Comparison of ENCODE assay signal across 10 mouse cellular contexts in genomic region chr4:137695900-137696299, GRCm38 (mm10). TPM values are rescaled to one million over a fixed set of nuclear protein-coding genes. Genes with fewer than 3 reads are reported as not detected.
DNase-seq lines count a peak whose midpoint lies in the region; ATAC-seq and TF ChIP-seq lines count a peak whose summit lies in the region.
"Had no signal": no experiment of that assay in that cellular context is flagged by ENCODE, and none has a peak within 500 bp of the region (broad histone marks: within the 10 kb centered on the region; RNA-seq: fewer than 3 reads in every experiment).

No protein-coding gene starts in this region.

- no peaks in the 10 kb centered on the region for H3K9me3 ChIP-seq in heart, embryonic 11.5 days (replicated peaks; ENCODE audit: control insufficient read depth, low read length)
- H3K9me3 ChIP-seq in lung, embryonic 14.5 days (ENCODE audit: low read depth, low read length) = no peaks in the 10 kb centered on the region
- no peaks in the 10 kb centered on the region for H3K9me3 ChIP-seq in embryonic facial prominence, embryonic 14.5 days (ENCODE audit: control insufficient read depth, low read length)
- H3K9me3 ChIP-seq: G1E; limb, embryonic 15.5 days had no signal

- no peak overlapping the region for H3K9ac ChIP-seq in heart, embryonic 11.5 days (ENCODE audit: low read depth, low read length)
- no peak overlapping the region for H3K9ac ChIP-seq in lung, embryonic 14.5 days
- 0 out of 2 replicates have a peak overlapping the region, but pooled peaks have one; percentile 10 for H3K9ac ChIP-seq in embryonic facial prominence, embryonic 14.5 days (ENCODE audit: low read depth, low read length)
- H3K9ac ChIP-seq: limb, embryonic 15.5 days had no signal

- no peak for TF ChIP-seq CTCF in lung, embryonic 14.5 days (IDR thresholded peaks at IDR 0.05; ENCODE audit: low read depth)

- H3K36me3 ChIP-seq in heart, embryonic 11.5 days (ENCODE audit: control insufficient read depth, insufficient read depth, low read length) = no peaks in the 10 kb centered on the region
- H3K36me3 ChIP-seq in lung, embryonic 14.5 days (ENCODE audit: insufficient read depth) = no peaks in the 10 kb centered on the region
- H3K36me3 ChIP-seq in embryonic facial prominence, embryonic 14.5 days (ENCODE audit: control insufficient read depth, insufficient read depth, low read length) = no peaks in the 10 kb centered on the region
- H3K36me3 ChIP-seq: G1E; limb, embryonic 15.5 days had no signal

- H3K27me3 ChIP-seq in heart, embryonic 11.5 days (ENCODE audit: control insufficient read depth, insufficient read depth, low read length) = peaks cover 6% of the 10 kb centered on the region; the same call in 1 of the 2 replicates
- no peaks in the 10 kb centered on the region for H3K27me3 ChIP-seq in lung, embryonic 14.5 days (ENCODE audit: insufficient read depth, low read length)
- no peaks in the 10 kb centered on the region for H3K27me3 ChIP-seq in embryonic facial prominence, embryonic 14.5 days (replicated peaks; ENCODE audit: control insufficient read depth, insufficient read depth, low read length)
- H3K27me3 ChIP-seq: limb, embryonic 15.5 days had no signal

- no peak overlapping the region for H3K4me2 ChIP-seq in heart, embryonic 11.5 days
- no peak overlapping the region for H3K4me2 ChIP-seq in lung, embryonic 14.5 days
- no peak overlapping the region for H3K4me2 ChIP-seq in embryonic facial prominence, embryonic 14.5 days (ENCODE audit: low read depth, low read length)
- H3K4me2 ChIP-seq: limb, embryonic 15.5 days had no signal

- H3K27ac ChIP-seq in heart, embryonic 11.5 days (ENCODE audit: low read depth, low read length) = no peak overlapping the region
- H3K27ac ChIP-seq in lung, embryonic 14.5 days (ENCODE audit: low read depth) = peak overlapping the region; percentile 55; the same call in 1 of the 2 replicates
- 0 out of 2 replicates have a peak overlapping the region, but pooled peaks have one; percentile 23 for H3K27ac ChIP-seq in embryonic facial prominence, embryonic 14.5 days (replicated peaks; ENCODE audit: low read depth, low read length)
- H3K27ac ChIP-seq: limb, embryonic 15.5 days had no signal

- H3K4me3 ChIP-seq in heart, embryonic 11.5 days (ENCODE audit: low read depth, low read length) = no peak overlapping the region
- no peak overlapping the region for H3K4me3 ChIP-seq in lung, embryonic 14.5 days (ENCODE audit: low read depth, low read length)
- H3K4me3 ChIP-seq in embryonic facial prominence, embryonic 14.5 days (ENCODE audit: low read depth, low read length) = no peak overlapping the region
- H3K4me3 ChIP-seq: limb, embryonic 15.5 days had no signal

- no peak for ATAC-seq in heart, embryonic 11.5 days (replicated peaks; ENCODE audit: insufficient number of reproducible peaks, low FRiP score, low TSS enrichment)
- no peak for ATAC-seq in lung, embryonic 14.5 days (ENCODE audit: insufficient read depth)
- peak; percentile 71 for ATAC-seq in embryonic facial prominence, embryonic 14.5 days (ENCODE audit: low read depth)

- WGBS in heart, embryonic 11.5 days (ENCODE audit: insufficient replicate concordance) = 21% methylated on average over 4 of the region's 4 CpGs
- 12% methylated on average over 4 of the region's 4 CpGs for WGBS in lung, embryonic 14.5 days
- 17% methylated on average over 3 of the region's 4 CpGs for WGBS in embryonic facial prominence, embryonic 14.5 days

- peaks cover 21% of the 10 kb centered on the region for H3K4me1 ChIP-seq in heart, embryonic 11.5 days (ENCODE audit: control insufficient read depth, insufficient read depth, low read length)
- 0 out of 2 replicates have a peak, but pooled peaks cover 7% of the 10 kb centered on the region for H3K4me1 ChIP-seq in lung, embryonic 14.5 days (ENCODE audit: insufficient read depth)
- H3K4me1 ChIP-seq in embryonic facial prominence, embryonic 14.5 days (ENCODE audit: control insufficient read depth, insufficient read depth, low read length) = peaks cover 20% of the 10 kb centered on the region

- peak; percentile 20 to 49 for DNase-seq in heart, postnatal 14 days
- DNase-seq in lung, embryonic 14.5 days = peak; percentile 79
- no peak for DNase-seq in lung, postnatal 4 days
- DNase-seq in embryonic facial prominence, embryonic 14.5 days (ENCODE audit: low spot score) = peak; percentile 87
- peak; percentile 37 for DNase-seq in lung, postnatal 10 days
- no peak for DNase-seq in testis, postnatal 14 days (ENCODE audit: low spot score)
- no peak for DNase-seq in embryo, embryonic 11 days

- intact Hi-C loops in heart, postnatal 14 days (cut with DNase I) = no loop called here

RNA-seq across cellular contexts. Expression of gene Rap1gap, which starts 31.4 kb away (rescaled TPM):
- total RNA-seq in heart, postnatal 14 days (2021) = 10 to 100 TPM; 13.9 to 18.3 TPM
- 3.3 and 5.1 TPM in 2 replicates for polyA plus RNA-seq in heart, embryonic 11.5 days (2014; fragmentation: Nextera tagmentation; extraction: Ambion mirVana)
- 7.0 and 8.4 TPM in 2 replicates for polyA plus RNA-seq in lung, embryonic 14.5 days (2014; fragmentation: Nextera tagmentation; extraction: Ambion mirVana)
- 17.1 and 18.4 TPM in 2 replicates for polyA plus RNA-seq in embryonic facial prominence, embryonic 14.5 days (2014; fragmentation: Nextera tagmentation; extraction: Ambion mirVana)
- total RNA-seq: G1E had no signal
- polyA plus RNA-seq: G1E had no signal

Comparison
In these comparisons a context has a peak if more than half of its experiments do, and no peak if none do; other contexts are left out.
1. DNase-seq: peak in heart, postnatal 14 days (2 of 2), lung, embryonic 14.5 days (single experiment), embryonic facial prominence, embryonic 14.5 days (single experiment) and lung, postnatal 10 days (single experiment); none in lung, postnatal 4 days (0 of 2), testis, postnatal 14 days (single experiment) and embryo, embryonic 11 days (single experiment).